Mouse (Mus musculus) spleen, postnatal 10 days (tissue): ENCODE data around the gene Srrt.

ENCODE experiments used
- DNase-seq, 2 experiments: peaks; one replicate each; pipeline ENCODE4 v3.0.0; 2021 to 2022; ENCODE audit warnings: low spot score in 2 of 2

Gene Srrt

DNA sequence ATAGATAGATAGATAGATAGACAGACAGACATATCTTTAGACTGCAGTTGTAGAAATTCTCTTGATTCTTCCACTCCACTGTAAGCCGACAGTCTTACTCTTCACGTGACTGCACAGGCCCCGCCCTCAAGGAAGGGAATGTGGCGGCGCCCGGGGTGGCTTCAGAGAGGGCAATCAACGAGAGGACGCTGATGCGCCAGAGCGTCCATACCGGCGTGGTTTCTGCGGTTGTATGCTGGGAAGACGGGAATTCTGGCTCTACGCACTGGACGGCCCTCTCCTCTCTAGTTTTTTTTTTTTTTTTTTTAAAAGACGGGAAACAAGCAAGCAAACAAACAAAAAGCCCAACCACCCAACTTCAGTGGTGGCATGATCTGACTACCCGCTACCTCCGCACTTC, 30.8 kb upstream of the Srrt start:
- peak; percentile 67 to 92 for DNase-seq

GRCm38 (mm10) chr5:137337190-137337589, 29.7 kb upstream of the Srrt start:
- no peak for DNase-seq

DNA sequence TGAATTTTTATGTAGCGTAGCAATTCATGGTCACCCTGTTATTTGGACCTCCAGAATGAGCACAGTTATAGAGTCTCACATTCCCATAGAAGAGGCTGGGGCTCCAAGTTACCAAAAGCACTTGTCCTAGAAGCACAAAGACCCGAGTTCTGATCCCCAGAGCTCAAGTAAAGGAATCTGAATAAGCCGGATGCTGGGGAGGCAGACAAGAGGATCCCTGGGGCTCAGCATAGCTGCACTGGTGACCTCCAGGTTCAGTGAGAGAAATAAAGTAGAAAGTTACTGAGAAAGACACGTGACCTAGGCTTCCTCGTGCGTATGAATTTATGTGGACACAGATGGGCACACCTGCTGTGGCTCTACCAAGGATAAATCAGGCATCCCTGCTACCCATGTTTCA, 27.6 kb upstream of the Srrt start:
- no peak for DNase-seq

GRCm38 (mm10) chr5:137334317-137334716, 26.8 kb upstream of the Srrt start:
- no peak for DNase-seq

DNA sequence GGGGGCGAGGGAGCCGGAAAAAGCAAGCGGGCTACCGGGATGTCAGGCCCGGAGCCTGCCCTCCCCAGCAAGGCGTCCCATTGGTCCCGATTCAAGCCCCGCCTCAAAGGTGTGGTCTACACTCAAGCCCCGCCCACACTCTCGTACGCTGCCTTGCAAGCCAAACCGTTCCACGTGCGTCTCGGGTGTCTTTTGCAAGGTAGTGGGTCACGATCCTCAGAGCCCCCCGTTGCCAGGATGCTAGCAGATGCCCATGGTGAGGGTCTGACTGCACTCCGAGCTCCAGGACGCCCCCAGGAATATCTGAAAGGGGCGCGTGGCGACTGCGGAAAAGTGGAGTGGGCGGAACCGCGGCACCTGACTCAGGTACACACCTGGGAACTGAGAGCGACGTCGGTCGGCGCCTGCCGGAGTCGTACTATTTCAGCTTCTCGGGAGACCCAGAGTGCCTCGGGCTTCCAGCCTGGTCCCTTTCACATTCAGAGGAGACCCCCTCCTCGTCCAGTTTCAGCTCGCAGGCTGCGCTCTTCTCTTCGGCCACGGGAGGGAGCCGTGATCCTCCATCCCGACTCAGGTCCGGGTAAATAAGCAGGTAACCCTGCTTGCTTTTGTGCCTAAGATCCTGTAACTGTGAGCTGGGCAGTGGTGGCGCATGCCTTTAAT, 26.2 kb upstream of the Srrt start, which contains the start of gene Slc12a9:
Gene Slc12a9, minus strand, starts transcription at position 86 of the 663 bp plus-strand sequence.
- DNase-seq: peak; percentile 87 to 96

- DNase-seq: no peak
Observed at GRCm38 (mm10) chr5:137332857-137333511, 25.5 kb upstream of the Srrt start.

- no peak for DNase-seq
Observed at GRCm38 (mm10) chr5:137330910-137331309, 23.4 kb upstream of the Srrt start.

GRCm38 (mm10) chr5:137320996-137321395, 13.5 kb upstream of the Srrt start:
- DNase-seq: no peak

GRCm38 (mm10) chr5:137318570-137318969, 11.1 kb upstream of the Srrt start:
- DNase-seq: no peak

- DNase-seq: no peak
Observed at GRCm38 (mm10) chr5:137317361-137317760, 9.9 kb upstream of the Srrt start.

DNA sequence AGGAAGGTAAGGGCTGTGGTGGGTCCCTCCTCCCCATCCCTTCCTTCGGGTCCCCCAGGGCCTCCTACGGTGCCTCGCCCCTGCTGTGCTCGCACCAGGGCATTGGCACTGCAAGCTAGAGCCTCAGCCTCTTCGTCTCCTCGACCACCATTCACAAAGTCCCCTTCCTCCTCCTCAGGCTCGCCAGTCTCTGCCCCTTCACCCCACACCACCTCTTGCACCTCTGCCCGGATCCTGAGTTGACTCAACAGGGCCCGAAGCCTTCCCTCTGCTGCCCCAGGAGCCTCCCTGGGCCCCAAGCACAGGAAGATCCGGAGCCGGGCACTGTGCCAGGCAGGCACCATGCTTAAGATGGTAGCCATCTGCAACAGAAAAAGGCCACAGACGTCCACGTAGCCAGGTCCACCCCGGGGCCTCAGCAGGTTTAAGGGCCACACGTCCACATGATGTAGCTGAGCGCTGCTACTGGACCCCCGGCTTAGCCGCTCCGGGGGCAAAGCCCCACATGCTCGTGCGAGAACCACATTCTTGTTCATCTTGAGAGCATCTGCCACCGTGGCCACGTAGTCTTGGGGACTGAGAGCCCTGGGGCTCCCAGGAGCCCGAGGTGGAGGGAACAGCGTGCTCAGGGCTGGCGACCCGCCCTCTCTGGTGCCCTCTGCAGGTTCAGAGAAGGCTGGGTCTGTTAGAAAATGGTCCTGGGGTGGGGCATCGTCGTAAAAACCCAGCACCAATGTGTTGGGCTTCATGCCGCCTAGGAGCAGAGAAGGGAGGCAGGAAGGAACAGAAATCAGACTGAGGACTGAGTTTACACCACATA, 7.8 kb upstream of the Srrt start:
- DNase-seq: peak; percentile 45 to 71

- DNase-seq: peak; percentile 45 to 72
Observed at GRCm38 (mm10) chr5:137314193-137315083, 7.0 kb upstream of the Srrt start, which contains the start of gene Trip6. Gene Trip6 (minus strand): TSS chr5:137314404.

DNA sequence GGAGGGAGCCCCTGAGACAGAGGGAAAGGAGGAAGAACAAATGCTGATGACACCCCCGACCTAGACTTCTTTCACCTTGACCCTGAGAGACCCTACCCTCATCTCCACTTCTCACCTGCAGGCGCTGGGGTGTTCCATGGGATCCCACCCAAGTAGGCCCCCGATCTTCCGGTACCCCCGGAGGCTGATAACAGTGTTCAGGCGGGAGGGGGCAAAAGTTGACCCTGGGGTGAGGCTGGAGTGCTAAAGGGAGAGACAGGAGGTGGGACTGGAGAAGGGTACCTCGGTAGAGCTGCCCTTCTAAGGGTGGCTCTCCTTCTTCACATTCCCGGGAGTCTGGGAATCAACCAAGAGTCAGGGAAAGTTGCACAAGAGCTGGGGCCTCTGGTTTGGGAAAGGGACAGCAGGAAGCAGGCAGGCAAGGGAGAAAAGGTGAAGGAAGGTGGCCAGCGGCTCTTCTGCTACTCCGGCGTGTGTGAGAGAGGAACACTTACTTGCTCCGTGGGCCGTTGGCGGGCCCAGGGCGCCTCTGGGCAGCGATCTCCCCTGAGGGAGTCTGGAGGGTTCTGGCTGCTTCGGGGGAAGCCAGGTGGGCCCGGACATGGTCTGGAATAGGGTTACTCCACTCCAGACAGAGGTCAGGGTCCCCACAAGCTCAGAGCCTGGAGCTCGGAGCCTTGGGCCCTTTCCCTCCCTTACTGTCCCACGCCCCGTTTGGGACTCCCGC, 6.2 kb upstream of the Srrt start:
- DNase-seq: no peak

DNA sequence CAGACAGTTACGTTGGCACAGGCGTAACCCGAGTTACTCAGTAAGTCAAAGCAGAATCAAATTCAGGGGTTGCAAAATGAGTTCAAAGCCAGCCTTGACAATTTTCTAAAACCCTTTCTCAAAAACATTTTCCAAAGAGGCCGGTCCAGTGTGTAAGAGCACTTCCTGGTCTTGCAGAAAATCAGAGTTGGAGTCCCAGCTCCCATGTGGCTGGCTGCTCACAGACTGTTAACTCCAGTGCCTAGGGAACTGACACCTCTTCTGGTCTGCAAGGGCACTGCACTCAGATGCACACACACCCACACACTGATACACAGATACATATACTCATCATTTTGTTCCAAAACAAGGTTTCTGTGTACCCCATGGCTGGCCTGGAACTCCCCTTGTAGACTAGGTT, 882 bp upstream of the Srrt start:
- DNase-seq: no peak

DNA sequence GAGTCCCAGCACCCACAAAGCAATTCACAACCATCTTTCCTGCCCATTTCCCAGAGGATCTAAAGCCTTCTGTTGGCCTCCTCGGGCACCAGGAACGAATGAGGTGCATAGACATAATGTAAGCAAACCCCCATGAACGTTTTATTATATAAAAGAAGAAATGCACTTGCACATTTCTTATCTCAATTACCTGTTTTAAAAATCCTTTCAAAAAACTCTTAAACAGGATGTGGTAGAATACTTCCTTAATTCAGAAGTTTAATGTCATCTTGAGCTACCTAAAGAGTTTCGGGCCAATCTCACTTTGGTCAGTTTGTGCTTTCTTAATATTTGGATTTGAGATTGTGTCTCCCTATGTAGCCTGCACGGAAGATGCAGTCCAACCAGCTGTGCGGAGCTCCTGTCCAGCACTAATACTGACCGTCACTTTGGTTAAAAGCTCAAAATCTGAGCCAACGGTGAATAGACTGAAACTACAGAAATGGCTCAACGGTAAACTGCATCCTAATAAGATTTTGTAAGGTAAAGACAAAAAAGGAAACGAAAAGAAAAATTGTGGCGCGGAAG, 952 bp downstream of the Srrt start:
- DNase-seq: no peak

GRCm38 (mm10) chr5:137305822-137306221, 1.7 kb downstream of the Srrt start:
- DNase-seq: no peak

DNA sequence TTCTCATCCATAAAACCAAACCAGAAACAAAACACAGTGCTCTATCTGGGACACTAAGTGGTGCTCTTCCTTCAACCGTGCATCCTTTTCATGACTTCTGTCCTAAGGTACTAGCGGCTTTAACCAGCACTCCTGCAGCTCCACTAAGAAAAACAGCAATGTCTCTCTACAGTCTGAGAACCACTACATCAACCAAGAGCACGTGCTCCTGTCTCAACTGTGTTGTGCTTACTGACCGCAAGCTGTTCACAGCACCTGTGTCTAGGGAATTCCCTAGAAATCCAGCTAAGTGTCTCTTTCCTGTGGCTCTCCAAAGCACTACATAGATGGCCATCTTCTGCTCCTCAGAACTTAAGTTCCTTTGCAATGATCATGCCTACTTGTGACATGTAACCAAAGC, 2.7 kb downstream of the Srrt start:
- no peak for DNase-seq

GRCm38 (mm10) chr5:137304165-137304564, 3.3 kb downstream of the Srrt start:
- no peak for DNase-seq

DNA sequence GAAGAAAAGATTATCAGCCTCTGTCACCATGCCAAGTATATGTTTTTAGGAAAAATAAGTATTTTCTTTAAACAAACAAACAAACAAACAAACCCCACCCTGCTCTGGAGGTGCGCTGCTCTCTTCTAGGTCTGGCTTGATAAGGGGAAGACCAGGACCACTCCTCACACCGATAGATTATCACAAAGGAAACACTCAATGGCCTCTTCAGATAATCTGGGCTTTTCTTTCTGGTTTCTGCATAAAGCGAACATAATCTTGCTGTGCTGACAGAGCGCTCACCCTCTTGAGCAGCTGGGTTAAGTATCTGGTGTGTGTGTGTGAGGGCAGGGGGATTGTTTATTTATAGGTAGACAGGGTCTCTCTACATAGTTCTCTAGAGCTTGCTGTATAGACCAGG, 3.9 kb downstream of the Srrt start:
- DNase-seq: no peak

- DNase-seq: no peak
Observed at GRCm38 (mm10) chr5:137301253-137301652, 6.2 kb downstream of the Srrt start.

DNA sequence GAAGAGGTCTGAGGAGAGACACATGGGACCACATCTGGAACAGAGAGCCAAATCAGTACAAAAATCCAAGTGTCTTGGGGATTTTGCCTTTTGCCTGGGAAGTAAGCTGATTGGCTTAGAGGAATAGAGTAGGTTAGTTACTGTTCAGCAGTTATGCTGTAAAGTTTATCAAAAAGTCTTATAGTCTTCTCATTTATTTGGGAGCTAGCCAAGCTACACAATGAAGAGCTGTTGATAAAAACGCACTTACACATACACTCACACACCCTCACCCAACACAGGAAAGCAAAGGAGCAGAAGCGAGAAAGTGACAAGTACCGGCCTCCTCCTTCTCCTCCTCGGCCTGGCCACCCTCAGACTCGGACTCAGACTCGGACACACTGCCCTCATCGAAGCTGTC, 8.2 kb downstream of the Srrt start:
- DNase-seq: no peak
